Mouse (Mus musculus): ENCODE measurements around the gene Ackr2.

DNA sequence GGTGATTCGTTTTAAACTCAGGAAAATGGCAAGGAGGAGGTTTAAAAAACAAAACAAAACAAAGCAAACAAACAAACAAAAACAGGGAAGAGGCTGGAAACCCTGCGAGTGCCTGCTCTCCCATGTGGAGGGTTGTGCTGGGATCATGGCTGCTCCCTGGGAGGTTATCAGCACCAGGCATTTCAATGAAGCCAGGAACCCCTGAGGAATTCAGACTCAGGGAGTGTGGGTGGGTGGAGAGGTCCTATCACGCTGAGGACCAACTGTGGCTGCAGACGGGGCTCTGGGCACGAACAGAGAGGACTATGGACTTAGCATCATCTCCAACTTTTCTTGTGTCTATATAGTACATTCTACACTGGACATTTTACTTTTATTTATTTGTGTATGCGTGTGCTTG lies 1.2 kb downstream of the Ackr2 start:
- TF ChIP-seq CTCF (IDR thresholded peaks at IDR 0.05; ENCODE audit: control insufficient read depth, insufficient read depth, low read length): no peak
- no peak for TF ChIP-seq POLR2A (IDR thresholded peaks at IDR 0.05; ENCODE audit: borderline replicate concordance, control insufficient read depth, low read depth, low read length)

All from bone marrow, adult 2 months (tissue).